Mouse (Mus musculus): Measurements from ENCODE around the gene Fbxo47.

Gene Fbxo47

GRCm38 (mm10) chr11:97883918-97884600, at the start of gene Fbxo47:
Gene Fbxo47, minus strand, starts transcription at chr11:97884154.
- DNase-seq (ENCODE audit: extremely low spot score): peak; percentile 96

GRCm38 (mm10) chr11:97933553-97933952, 49.6 kb upstream of the Fbxo47 start:
- no peak for DNase-seq (ENCODE audit: extremely low spot score)

GRCm38 (mm10) chr11:97928905-97929304, 45.0 kb upstream of the Fbxo47 start:
- no peak for DNase-seq (ENCODE audit: extremely low spot score)

GRCm38 (mm10) chr11:97924217-97924616, 40.3 kb upstream of the Fbxo47 start:
- no peak for DNase-seq (ENCODE audit: extremely low spot score)

- no peak for DNase-seq (ENCODE audit: extremely low spot score)
Measured at GRCm38 (mm10) chr11:97923639-97924038, 39.7 kb upstream of the Fbxo47 start.

GRCm38 (mm10) chr11:97915974-97916503, 32.1 kb upstream of the Fbxo47 start:
- DNase-seq (ENCODE audit: extremely low spot score): no peak

GRCm38 (mm10) chr11:97915471-97915870, 31.5 kb upstream of the Fbxo47 start:
- no peak for DNase-seq (ENCODE audit: extremely low spot score)

GRCm38 (mm10) chr11:97913111-97913510, 29.2 kb upstream of the Fbxo47 start:
- no peak for DNase-seq (ENCODE audit: extremely low spot score)

GRCm38 (mm10) chr11:97908634-97909348, 24.8 kb upstream of the Fbxo47 start:
- DNase-seq (ENCODE audit: extremely low spot score): no peak

- DNase-seq (ENCODE audit: extremely low spot score): no peak
Measured at GRCm38 (mm10) chr11:97907935-97908334, 24.0 kb upstream of the Fbxo47 start.

GRCm38 (mm10) chr11:97906905-97907304, 23.0 kb upstream of the Fbxo47 start:
- no peak for DNase-seq (ENCODE audit: extremely low spot score)

GRCm38 (mm10) chr11:97905941-97906340, 22.0 kb upstream of the Fbxo47 start:
- DNase-seq (ENCODE audit: extremely low spot score): no peak

GRCm38 (mm10) chr11:97905540-97905939, 21.6 kb upstream of the Fbxo47 start:
- DNase-seq (ENCODE audit: extremely low spot score): no peak

- DNase-seq (ENCODE audit: extremely low spot score): no peak
Measured at GRCm38 (mm10) chr11:97904801-97905200, 20.8 kb upstream of the Fbxo47 start.

- no peak for DNase-seq (ENCODE audit: extremely low spot score)
Measured at GRCm38 (mm10) chr11:97901806-97902205, 17.9 kb upstream of the Fbxo47 start.

- peak; percentile 81 for DNase-seq (ENCODE audit: extremely low spot score)
Measured at GRCm38 (mm10) chr11:97899822-97900221, 15.9 kb upstream of the Fbxo47 start.

GRCm38 (mm10) chr11:97897568-97898185, 13.7 kb upstream of the Fbxo47 start:
- no peak for DNase-seq (ENCODE audit: extremely low spot score)

- no peak for DNase-seq (ENCODE audit: extremely low spot score)
Measured at GRCm38 (mm10) chr11:97896655-97897054, 12.7 kb upstream of the Fbxo47 start.

GRCm38 (mm10) chr11:97891821-97892220, 7.9 kb upstream of the Fbxo47 start:
- DNase-seq (ENCODE audit: extremely low spot score): no peak

- DNase-seq (ENCODE audit: extremely low spot score): no peak
Measured at GRCm38 (mm10) chr11:97885296-97885915, 1.5 kb upstream of the Fbxo47 start.

- no peak for DNase-seq (ENCODE audit: extremely low spot score)
Measured at GRCm38 (mm10) chr11:97884601-97885185, 739 bp upstream of the Fbxo47 start.

GRCm38 (mm10) chr11:97883542-97883917, 424 bp downstream of the Fbxo47 start:
- peak; percentile 79 for DNase-seq (ENCODE audit: extremely low spot score)

Measured in embryo, embryonic 9.5 days (tissue).